Mouse (Mus musculus): ENCODE data around the gene Susd1. TPM values are rescaled to one million over a fixed set of nuclear protein-coding genes. Genes with fewer than 3 reads are reported as not detected.

Gene Susd1
- total RNA-seq, 2 experiments from 2014 or later = 0.51 to 1.00 TPM

DNA sequence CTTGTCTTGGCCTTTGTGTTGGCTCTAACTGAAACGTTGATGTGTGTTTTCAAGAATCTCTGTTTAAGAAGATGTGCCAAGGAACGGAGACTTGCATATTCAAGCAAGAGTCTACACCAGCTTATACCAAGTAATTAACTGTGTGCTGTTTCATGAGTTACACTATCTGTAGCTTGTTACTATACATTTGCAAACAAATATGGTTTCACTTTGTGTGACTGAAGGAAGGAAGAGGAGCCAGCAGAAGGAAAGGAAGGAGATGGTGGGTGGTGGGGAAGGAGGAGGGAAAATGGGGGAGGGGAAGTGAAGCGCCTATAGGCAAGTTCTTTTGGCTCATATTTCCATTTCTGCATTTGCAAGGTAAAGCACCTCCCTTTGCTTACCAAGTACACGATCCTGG, 58.0 kb downstream of the Susd1 start:
- no peak for DNase-seq

GRCm38 (mm10) chr4:59379876-59380275, 58.6 kb downstream of the Susd1 start:
- DNase-seq = no peak

DNA sequence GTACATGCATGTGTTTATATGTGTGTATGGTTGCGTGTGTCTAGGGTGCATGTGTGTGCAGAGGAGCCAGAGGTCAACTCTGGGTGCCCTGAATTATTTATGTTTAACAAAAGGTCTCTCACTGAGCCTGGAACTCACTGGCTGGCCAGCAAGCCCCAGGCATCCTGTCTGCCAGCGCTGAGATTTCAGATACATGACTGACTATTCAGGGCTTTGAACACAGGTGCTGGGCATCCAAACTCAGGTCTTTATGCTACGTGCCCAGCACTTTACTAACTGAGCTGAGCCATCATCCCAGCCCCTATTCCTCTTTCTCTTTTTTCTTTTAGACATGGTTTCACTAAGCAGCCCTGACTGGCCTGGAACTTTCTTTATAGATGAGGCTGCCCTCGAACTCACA, 59.8 kb downstream of the Susd1 start:
- no peak for DNase-seq

DNA sequence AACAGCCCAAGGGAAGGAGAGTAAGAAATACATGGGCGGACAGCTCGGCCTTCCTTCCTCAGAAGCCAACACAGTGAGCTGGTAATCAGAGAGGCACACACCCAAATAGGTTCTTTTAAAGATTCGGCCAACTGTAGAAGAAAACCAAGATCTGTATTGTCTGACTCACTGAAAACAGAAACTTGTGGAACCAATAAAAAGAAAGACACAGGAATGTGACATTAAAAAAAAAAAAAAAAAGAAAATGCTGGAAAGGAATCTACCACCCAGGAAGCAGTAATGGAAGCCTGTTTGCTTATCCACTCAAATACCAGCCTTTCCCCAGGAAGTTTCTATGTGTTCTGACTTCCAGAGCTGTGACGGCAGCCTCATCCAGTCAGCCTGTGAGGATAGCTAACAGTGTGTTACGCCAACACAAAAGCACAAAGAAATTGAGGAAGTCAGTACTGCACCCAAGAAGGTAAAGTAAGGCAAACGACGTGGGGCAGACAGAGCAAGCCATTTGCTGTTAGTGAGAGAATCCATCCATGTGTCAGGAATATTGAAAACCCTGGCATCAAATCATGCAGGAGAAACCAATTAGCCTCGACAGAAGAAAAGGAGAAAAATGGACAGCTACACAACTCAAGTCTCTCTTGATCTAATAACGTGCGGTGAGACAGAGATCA, 64.0 kb downstream of the Susd1 start:
- no peak for DNase-seq

DNA sequence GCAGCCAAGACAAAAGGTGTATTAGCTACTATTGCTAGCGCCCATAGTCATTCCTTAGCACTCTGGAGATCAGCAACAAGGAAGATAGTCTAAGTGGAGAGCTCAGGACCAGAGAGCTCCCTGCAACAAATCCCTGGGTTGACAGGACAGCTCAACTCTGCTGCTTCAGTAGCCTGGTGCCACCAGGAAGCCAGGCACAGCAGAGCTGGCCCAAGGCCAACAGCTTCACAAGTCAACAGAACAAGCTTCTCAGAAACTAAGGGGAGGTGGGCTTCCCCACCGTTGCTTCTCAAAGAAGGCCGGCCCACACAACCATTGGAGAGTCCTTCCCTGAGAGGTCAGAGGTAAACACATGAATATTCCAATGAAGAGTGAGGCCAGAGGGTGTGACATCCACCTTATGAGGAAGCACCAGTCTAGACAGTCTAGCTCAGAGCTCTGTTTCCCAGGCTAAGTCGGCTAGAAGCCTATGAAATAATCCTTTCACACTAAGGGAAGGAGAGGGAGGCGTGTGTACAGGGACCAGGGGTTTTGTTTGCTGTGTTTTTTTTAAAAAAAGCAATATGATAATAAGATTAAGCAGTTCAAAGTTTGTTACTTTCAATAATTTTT, 65.8 kb downstream of the Susd1 start:
- DNase-seq = no peak

- no peak for DNase-seq
Measured at GRCm38 (mm10) chr4:59371910-59372309, 66.5 kb downstream of the Susd1 start.

- no peak for DNase-seq
Measured at GRCm38 (mm10) chr4:59369941-59370340, 68.5 kb downstream of the Susd1 start.

- DNase-seq = no peak
Measured at GRCm38 (mm10) chr4:59368118-59368517, 70.3 kb downstream of the Susd1 start.

DNA sequence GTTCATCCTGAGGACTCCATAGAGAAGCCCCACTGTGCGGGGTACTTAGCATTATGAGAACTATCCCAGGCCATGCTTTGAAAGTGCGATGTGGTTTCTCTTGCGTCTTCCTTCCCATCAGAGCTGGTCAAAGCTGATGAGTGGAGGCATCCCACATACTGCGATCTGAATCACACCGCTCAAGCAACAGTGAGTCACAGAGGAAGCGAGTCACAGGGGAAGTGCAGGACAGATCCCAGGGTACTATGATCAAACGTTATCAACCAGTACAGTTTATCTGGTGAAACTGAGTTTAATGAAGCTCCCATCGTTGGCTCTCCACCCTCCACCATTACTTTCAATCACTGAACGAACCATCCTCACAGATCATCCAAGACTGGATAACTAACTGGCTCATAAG, 72.2 kb downstream of the Susd1 start:
- DNase-seq = no peak

GRCm38 (mm10) chr4:59365571-59365970, 72.9 kb downstream of the Susd1 start:
- no peak for DNase-seq

DNA sequence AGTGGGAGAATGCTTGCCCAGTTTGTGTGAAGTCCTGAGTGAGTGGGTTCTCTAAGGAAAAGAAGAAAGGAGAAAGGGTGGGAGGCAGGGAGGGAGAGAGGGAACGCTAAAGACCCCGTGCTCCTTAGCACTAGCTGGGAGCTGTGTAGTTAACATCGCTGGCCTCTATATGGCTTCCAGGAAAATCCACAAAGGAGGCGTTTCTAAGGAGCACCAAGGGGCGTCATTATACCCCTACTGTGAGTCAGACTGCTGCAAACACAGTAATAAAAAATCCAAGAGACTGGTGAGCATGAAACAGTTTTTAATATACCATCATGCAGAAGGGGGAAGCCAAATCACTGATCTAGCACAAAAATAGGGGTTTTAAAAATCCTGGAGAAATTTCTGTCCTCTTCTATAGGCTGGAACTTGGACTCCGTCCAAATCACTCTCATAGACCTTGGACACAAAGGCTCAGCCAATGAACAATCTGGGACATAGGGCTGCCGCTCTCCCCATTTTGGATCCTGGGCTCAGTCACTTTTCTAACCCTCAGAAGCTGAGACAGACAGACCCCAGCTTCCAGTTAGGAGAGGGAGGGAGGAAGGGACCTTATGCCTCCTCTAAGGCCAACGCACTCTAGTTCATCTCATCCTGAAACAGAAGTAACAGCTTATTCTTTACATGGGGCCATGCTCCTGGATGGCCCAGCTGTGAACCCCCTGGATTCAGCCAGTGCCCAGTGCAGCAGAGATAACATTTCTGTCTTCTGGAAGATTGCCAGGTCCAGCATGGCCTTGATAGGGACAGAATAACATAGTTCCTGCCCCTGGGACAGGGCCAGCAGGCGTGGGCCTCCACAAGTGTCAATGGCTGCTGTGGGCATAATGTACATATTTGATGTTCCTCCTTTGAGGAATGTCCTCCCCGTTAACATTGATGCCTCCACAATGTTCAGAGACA, 73.9 kb downstream of the Susd1 start:
- DNase-seq = no peak

DNA sequence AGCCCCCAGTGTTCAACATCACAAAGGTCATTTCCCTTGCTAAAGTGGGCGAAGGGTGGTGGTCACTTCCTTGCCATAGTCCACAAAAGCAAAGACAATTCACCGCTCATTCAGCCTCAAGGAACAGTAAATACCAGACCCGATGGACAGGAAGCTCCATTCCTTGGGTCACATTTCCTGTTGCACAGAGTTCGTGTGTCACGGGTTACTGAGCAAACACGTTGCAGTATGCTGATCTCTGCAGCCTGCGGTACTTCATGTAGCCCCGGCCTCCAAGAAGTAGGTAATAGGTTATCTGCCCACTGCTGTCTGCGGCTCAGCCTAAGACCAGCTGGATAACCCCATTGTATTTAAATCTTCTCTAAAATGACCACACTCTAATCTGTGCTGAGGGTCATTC, 75.4 kb downstream of the Susd1 start:
- DNase-seq = no peak

GRCm38 (mm10) chr4:59360704-59361103, 77.7 kb downstream of the Susd1 start:
- no peak for DNase-seq

GRCm38 (mm10) chr4:59359921-59360320, 78.5 kb downstream of the Susd1 start:
- DNase-seq = no peak

DNA sequence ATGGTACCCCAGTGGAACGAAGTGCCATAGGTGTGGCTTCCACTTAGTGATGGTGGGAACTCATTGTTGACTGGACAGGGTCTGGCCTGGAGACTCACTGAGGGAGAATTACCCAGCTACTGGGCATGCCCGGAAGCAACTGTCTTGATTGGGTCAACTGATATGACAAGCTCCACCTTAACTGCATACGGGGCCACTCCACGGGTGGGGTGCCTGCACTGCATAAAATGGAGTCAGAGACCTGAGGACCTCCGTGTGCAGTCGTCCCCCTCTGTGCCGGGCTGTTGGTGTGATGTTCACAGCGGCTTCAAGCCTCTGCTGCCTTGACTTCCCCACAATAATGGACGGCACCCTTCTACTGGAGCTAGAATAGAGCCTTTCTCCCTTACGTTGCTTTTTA, 79.5 kb downstream of the Susd1 start:
- no peak for DNase-seq

GRCm38 (mm10) chr4:59355421-59355820, 83.0 kb downstream of the Susd1 start:
- DNase-seq = no peak

GRCm38 (mm10) chr4:59354666-59355065, 83.8 kb downstream of the Susd1 start:
- DNase-seq = no peak

GRCm38 (mm10) chr4:59351938-59352337, 86.5 kb downstream of the Susd1 start:
- no peak for DNase-seq

DNA sequence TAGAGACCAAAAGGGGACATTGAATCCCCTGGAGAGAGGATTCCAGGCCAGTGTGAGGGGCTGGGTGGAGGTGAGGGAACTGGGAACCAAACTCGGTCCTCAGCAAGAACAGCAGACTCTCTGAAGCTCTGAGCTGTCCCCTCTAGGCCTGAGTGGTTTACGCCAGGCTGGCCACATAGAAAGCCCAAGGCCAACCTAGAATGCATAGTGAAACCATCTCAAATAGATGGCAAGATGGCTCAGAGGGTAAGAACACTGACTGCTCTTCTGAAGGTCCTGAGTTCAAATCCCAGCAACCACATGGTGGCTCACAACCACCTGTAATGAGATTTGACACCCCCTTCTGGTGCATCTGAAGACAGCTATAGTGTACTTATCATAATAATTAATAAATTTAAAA, 88.1 kb downstream of the Susd1 start:
- DNase-seq = no peak

GRCm38 (mm10) chr4:59349425-59350185, 88.8 kb downstream of the Susd1 start:
- no peak for DNase-seq

GRCm38 (mm10) chr4:59340714-59341113, 97.7 kb downstream of the Susd1 start:
- DNase-seq = peak; percentile 58

DNA sequence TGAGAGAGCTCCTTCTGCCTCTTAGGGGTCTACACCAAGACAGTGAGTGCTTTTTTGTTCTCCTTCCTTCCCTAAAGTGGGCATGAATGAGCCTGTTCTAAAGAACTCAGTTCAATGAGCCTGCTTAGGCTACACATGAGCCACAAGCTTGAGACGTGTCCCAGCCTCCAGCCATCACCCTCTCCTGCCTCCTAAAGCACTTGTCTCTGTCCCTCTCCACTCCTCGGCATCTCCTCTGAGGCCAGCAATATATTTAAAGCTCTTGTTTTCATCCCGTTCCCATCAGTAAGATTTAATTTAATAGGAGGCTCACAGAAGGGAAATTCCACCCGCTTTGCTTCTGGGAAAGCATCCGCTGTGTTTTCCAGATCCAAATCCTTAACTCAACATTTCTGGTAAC, 98.4 kb downstream of the Susd1 start:
- no peak for DNase-seq
